ENCODE assay signal across 7 mouse cellular contexts in genomic region chr2:118903333-118903741, GRCm38 (mm10). TPM values are rescaled to one million over a fixed set of nuclear protein-coding genes. Genes with fewer than 3 reads are reported as not detected.
DNase-seq lines count a peak whose midpoint lies in the region; ATAC-seq lines count a peak whose summit lies in the region.

No protein-coding gene starts in this region.

- WGBS in forebrain, embryonic 11.5 days: 13% methylated on average over 10 of the region's 10 CpGs
- 13% methylated on average over 10 of the region's 10 CpGs for WGBS in intestine, embryonic 16.5 days
- WGBS in neural tube, embryonic 11.5 days: 21% methylated on average over 10 of the region's 10 CpGs

- DNase-seq in right cerebral cortex, postnatal 4 days: peak; percentile 25
- DNase-seq in right cerebral cortex, adult 2 months (ENCODE audit: low spot score in 2 of 2): no peak
- no peak for DNase-seq in forebrain, embryonic 11.5 days (ENCODE audit: low spot score)
- no peak for DNase-seq in neural tube, embryonic 11.5 days (ENCODE audit: low spot score)
- no peak for DNase-seq in thymus, postnatal 36 days
- no peak for DNase-seq in gastrocnemius, adult 18-20 months (ENCODE audit: low spot score)

- H3K4me2 ChIP-seq in forebrain, embryonic 11.5 days (ENCODE audit: low read depth, low read length, severe bottlenecking): peak overlapping the region; percentile 99; the same call in 1 of the 2 replicates
- H3K4me2 ChIP-seq in intestine, embryonic 16.5 days (ENCODE audit: low read depth, low read length): peak overlapping the region; percentile 14; the same call in 1 of the 2 replicates
- H3K4me2 ChIP-seq in neural tube, embryonic 11.5 days (ENCODE audit: low read depth): peak overlapping the region; percentile 96

- no peaks in the 10 kb centered on the region for H3K9me3 ChIP-seq in forebrain, embryonic 11.5 days (ENCODE audit: control insufficient read depth, low read length)
- H3K9me3 ChIP-seq in intestine, embryonic 16.5 days (ENCODE audit: control insufficient read depth, low read length): no peaks in the 10 kb centered on the region
- H3K9me3 ChIP-seq in neural tube, embryonic 11.5 days (ENCODE audit: control insufficient read depth, low read length): no peaks in the 10 kb centered on the region

- no peaks in the 10 kb centered on the region for H3K36me3 ChIP-seq in forebrain, embryonic 11.5 days (ENCODE audit: control insufficient read depth, insufficient read depth, low read length)
- no peaks in the 10 kb centered on the region for H3K36me3 ChIP-seq in intestine, embryonic 16.5 days (ENCODE audit: control insufficient read depth, insufficient read depth, low read length)
- H3K36me3 ChIP-seq in neural tube, embryonic 11.5 days (ENCODE audit: control insufficient read depth, insufficient read depth, low read length): no peaks in the 10 kb centered on the region

- H3K27ac ChIP-seq in forebrain, embryonic 11.5 days (ENCODE audit: low read depth, low read length): no peak overlapping the region
- no peak overlapping the region for H3K27ac ChIP-seq in intestine, embryonic 16.5 days (ENCODE audit: low read length)
- no peak overlapping the region for H3K27ac ChIP-seq in neural tube, embryonic 11.5 days (ENCODE audit: low read depth, low read length)

- no peak for ATAC-seq in forebrain, embryonic 11.5 days (replicated peaks; ENCODE audit: low FRiP score)
- ATAC-seq in intestine, embryonic 16.5 days: no peak
- no peak for ATAC-seq in neural tube, embryonic 11.5 days (ENCODE audit: insufficient read depth, low FRiP score, low TSS enrichment)

- H3K27me3 ChIP-seq in forebrain, embryonic 11.5 days (ENCODE audit: control insufficient read depth, insufficient read depth, low read length): peaks cover 19% of the 10 kb centered on the region
- peaks cover 22% of the 10 kb centered on the region for H3K27me3 ChIP-seq in intestine, embryonic 16.5 days (replicated peaks; ENCODE audit: control insufficient read depth, insufficient read depth, low read length)
- H3K27me3 ChIP-seq in neural tube, embryonic 11.5 days (ENCODE audit: control insufficient read depth, insufficient read depth, low read length): peaks cover 26% of the 10 kb centered on the region

- peak overlapping the region; percentile 16; the same call in 1 of the 2 replicates for H3K9ac ChIP-seq in forebrain, embryonic 11.5 days (ENCODE audit: low read length)
- H3K9ac ChIP-seq in intestine, embryonic 16.5 days (ENCODE audit: low read depth, low read length): peak overlapping the region; percentile 89
- H3K9ac ChIP-seq in neural tube, embryonic 11.5 days (ENCODE audit: low read length): no peak overlapping the region; the same call in 1 of the 2 replicates

- H3K4me3 ChIP-seq in forebrain, embryonic 11.5 days (ENCODE audit: low read depth, low read length): peak overlapping the region; percentile 91
- peak overlapping the region; percentile 89 for H3K4me3 ChIP-seq in intestine, embryonic 16.5 days (ENCODE audit: low read length)
- peak overlapping the region; percentile 91 for H3K4me3 ChIP-seq in neural tube, embryonic 11.5 days (ENCODE audit: low read depth, low read length)

- peaks cover 14% of the 10 kb centered on the region for H3K4me1 ChIP-seq in forebrain, embryonic 11.5 days (replicated peaks; ENCODE audit: control insufficient read depth, insufficient read depth, low read length)
- H3K4me1 ChIP-seq in intestine, embryonic 16.5 days (ENCODE audit: control insufficient read depth, insufficient read depth, low read length): peaks cover 13% of the 10 kb centered on the region
- peaks cover 13% of the 10 kb centered on the region for H3K4me1 ChIP-seq in neural tube, embryonic 11.5 days (ENCODE audit: control insufficient read depth, insufficient read depth, low read length)

RNA-seq across cellular contexts. Expression of gene Bahd1, which starts 3.2 kb away (rescaled TPM):
- polyA plus RNA-seq in forebrain, embryonic 11.5 days (2014; fragmentation: Nextera tagmentation; extraction: Ambion mirVana): 1.3 TPM in 2 replicates
- 3.6 and 4.9 TPM in 2 replicates for polyA plus RNA-seq in intestine, embryonic 16.5 days (2015; fragmentation: Nextera tagmentation; extraction: Ambion mirVana)
- polyA plus RNA-seq in neural tube, embryonic 11.5 days (2014; fragmentation: Nextera tagmentation; extraction: Ambion mirVana): 1.5 TPM in 2 replicates
- total RNA-seq in gastrocnemius, adult 18-20 months (2021): 1 to 10 TPM; 4.5 to 6.0 TPM

RNA-seq across cellular contexts. Expression of gene Chst14, which starts 23.0 kb away (rescaled TPM):
- polyA plus RNA-seq in forebrain, embryonic 11.5 days (2014; fragmentation: Nextera tagmentation; extraction: Ambion mirVana): 15.7 and 20.4 TPM in 2 replicates
- polyA plus RNA-seq in intestine, embryonic 16.5 days (2015; fragmentation: Nextera tagmentation; extraction: Ambion mirVana): 16.1 and 16.6 TPM in 2 replicates
- polyA plus RNA-seq in neural tube, embryonic 11.5 days (2014; fragmentation: Nextera tagmentation; extraction: Ambion mirVana): 23.4 and 26.0 TPM in 2 replicates
- 1 to 10 TPM; 1.7 to 2.3 TPM for total RNA-seq in gastrocnemius, adult 18-20 months (2021)

RNA-seq across cellular contexts. Expression of gene Ivd, which starts 41.6 kb away (rescaled TPM):
- 48.8 and 58.0 TPM in 2 replicates for polyA plus RNA-seq in forebrain, embryonic 11.5 days (2014; fragmentation: Nextera tagmentation; extraction: Ambion mirVana)
- 41.9 and 51.3 TPM in 2 replicates for polyA plus RNA-seq in intestine, embryonic 16.5 days (2015; fragmentation: Nextera tagmentation; extraction: Ambion mirVana)
- 52.1 and 53.0 TPM in 2 replicates for polyA plus RNA-seq in neural tube, embryonic 11.5 days (2014; fragmentation: Nextera tagmentation; extraction: Ambion mirVana)
- 100 to 1,000 TPM; 122 to 164 TPM for total RNA-seq in gastrocnemius, adult 18-20 months (2021)

Comparison
In these comparisons a context has a peak if more than half of its experiments do, and no peak if none do; other contexts are left out.
1. H3K4me2 ChIP-seq: peak in every context shown above with its lines; median percentile 99 in forebrain, embryonic 11.5 days; 96 in neural tube, embryonic 11.5 days; 14 in intestine, embryonic 16.5 days.